Mouse (Mus musculus) limb, embryonic 14.5 days (tissue): ENCODE measurements around the gene Lsm11. TPM values are rescaled to one million over a fixed set of nuclear protein-coding genes. Genes with fewer than 3 reads are reported as not detected.

Source experiments
- ATAC-seq: fragments of 200-750 bp; cut with Nextera tagmentation; 2 replicates; pipeline ENCODE4 v1.8.0; 2017; ENCODE audit warnings: low read depth, moderate number of reproducible peaks, moderate TSS enrichment; ENCODE audit not compliant: low FRiP score
- DNase-seq: peaks from one replicate; pipeline ENCODE4 v3.0.0-alpha.2; 2015; ENCODE audit warnings: low spot score
- H3K27ac ChIP-seq: fragments of 300-500 bp; sonication (generic); replicated peaks from 2 replicates; pipeline ENCODE4 v1.5.1; 2014; ENCODE audit warnings: low read depth, mild to moderate bottlenecking, low read length, moderate library complexity, mixed read lengths
- H3K27me3 ChIP-seq: fragments of 300-500 bp; sonication (generic); 2 replicates; pipeline ENCODE4 v1.6.1; 2014; ENCODE audit warnings: low read length, mixed read lengths; ENCODE audit not compliant: control insufficient read depth, insufficient read depth
- H3K36me3 ChIP-seq: fragments of 300-500 bp; sonication (generic); 2 replicates; pipeline ENCODE4 v1.6.1; 2014; ENCODE audit warnings: mild to moderate bottlenecking, low read length, moderate library complexity, mixed read lengths; ENCODE audit not compliant: control insufficient read depth, insufficient read depth
- H3K4me1 ChIP-seq: fragments of 300-500 bp; sonication (generic); 2 replicates; pipeline ENCODE4 v1.6.1; 2014; ENCODE audit warnings: antibody characterized with exemption, low read length, mixed read lengths; ENCODE audit not compliant: control insufficient read depth, insufficient read depth
- H3K4me2 ChIP-seq: fragments of 300-500 bp; sonication (generic); replicated peaks from 2 replicates; pipeline ENCODE4 v1.6.1; 2014; ENCODE audit warnings: low read depth, mild to moderate bottlenecking, low read length, moderate library complexity; ENCODE audit not compliant: severe bottlenecking
- H3K4me3 ChIP-seq: fragments of 300-500 bp; sonication (generic); replicated peaks from 2 replicates; pipeline ENCODE4 v1.5.1; 2014; ENCODE audit warnings: low read length
- H3K9ac ChIP-seq: fragments of 300-500 bp; sonication (generic); 2 replicates; pipeline ENCODE4 v1.6.1; 2014; ENCODE audit warnings: mild to moderate bottlenecking, low read depth, low read length, moderate library complexity; ENCODE audit not compliant: severe bottlenecking
- H3K9me3 ChIP-seq: fragments of 300-500 bp; sonication (generic); 2 replicates; pipeline ENCODE4 v1.6.1; 2016; ENCODE audit warnings: low read length; ENCODE audit not compliant: control insufficient read depth
- POLR2A ChIP-seq: fragments of 200-500 bp; IDR thresholded peaks from 2 replicates; pipeline ENCODE4 v1.8.0; 2012; ENCODE audit warnings: inconsistent platforms, mild to moderate bottlenecking, moderate library complexity, borderline replicate concordance; ENCODE audit not compliant: insufficient read depth, insufficient read length; ENCODE audit errors: extremely low read depth
- WGBS: fragments of 180-500 bp; shearing (Covaris S2); extraction: QIAGEN DNeasy Blood & Tissue Kit; methylation state at CpG from one replicate; pipeline ENCODE4 v1.1.7; 2014; 5-methylcytosine and 5-hydroxymethylcytosine counted together
- polyA plus RNA-seq, 2 experiments: library from polyadenylated mRNA; depleted of rRNA in 1 of 2; stranded (reverse) in 1 of 2; unstranded in 1 of 2; fragments of >200 nt; fragmentation: Nextera tagmentation in 1 of 2; extraction: Ambion mirVana in 1 of 2; gene quantifications; 2 replicates each; pipeline versions ENCODE4 v1.2.1 to v1.2.3; 2012 to 2014

Gene Lsm11
- polyA plus RNA-seq, 2 experiments = 7.2 to 8.2 TPM

DNA sequence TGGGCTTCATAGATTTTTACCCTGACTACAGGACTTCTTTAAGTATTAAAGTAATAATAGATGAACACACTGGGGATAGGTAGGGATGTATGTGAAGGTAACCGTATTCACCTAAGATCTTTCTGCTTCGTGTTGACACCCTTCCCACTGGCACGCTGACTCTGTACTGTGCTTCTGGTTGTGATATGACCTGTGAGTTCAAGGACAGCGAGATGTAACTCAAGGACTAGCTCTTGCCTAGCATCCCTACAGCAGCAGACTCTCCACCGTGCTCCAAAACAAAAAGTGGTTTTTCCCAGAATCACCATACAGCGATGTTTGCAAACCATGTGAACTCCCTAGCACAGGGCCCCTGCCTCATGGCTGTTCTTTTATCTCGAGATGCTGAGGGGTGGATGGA, 36.7 kb downstream of the Lsm11 start:
- H3K9ac ChIP-seq = no peak overlapping the region
- H3K4me2 ChIP-seq = no peak overlapping the region
- ATAC-seq (no peak), DNase-seq (no peak)
- WGBS = 94% methylated on average over 7 of the region's 7 CpGs
- TF ChIP-seq POLR2A = no peak
- no peak overlapping the region for H3K27ac ChIP-seq
- H3K4me1 ChIP-seq = no peaks in the 10 kb centered on the region
- peaks cover 71% of the 10 kb centered on the region for H3K36me3 ChIP-seq
- no peaks in the 10 kb centered on the region for H3K27me3 ChIP-seq
- H3K9me3 ChIP-seq = no peaks in the 10 kb centered on the region
- H3K4me3 ChIP-seq = no peak overlapping the region

DNA sequence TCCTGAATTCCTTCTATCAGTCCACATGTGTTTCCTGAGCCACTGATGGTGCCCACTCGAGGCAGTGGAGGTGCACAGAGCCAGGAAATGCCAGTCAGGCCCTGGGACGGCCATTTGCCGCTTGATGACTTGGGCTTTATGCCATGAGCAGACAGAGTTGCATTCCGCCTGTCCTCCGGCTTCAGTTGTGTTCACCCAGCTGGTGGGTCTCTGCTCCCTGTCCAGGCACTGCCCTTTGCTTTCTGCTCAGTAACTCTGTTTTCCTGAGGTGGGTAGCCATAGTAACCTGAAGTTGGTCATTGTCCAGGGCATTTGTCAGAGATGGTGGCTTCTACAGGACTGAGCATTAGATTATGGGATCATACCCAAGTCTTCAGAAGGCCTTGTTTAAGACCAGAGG, 37.4 kb downstream of the Lsm11 start:
- no peaks in the 10 kb centered on the region for H3K9me3 ChIP-seq
- ATAC-seq = no peak
- H3K9ac ChIP-seq = no peak overlapping the region
- no peaks in the 10 kb centered on the region for H3K4me1 ChIP-seq
- H3K4me2 ChIP-seq = no peak overlapping the region
- H3K4me3 ChIP-seq = no peak overlapping the region
- no peaks in the 10 kb centered on the region for H3K27me3 ChIP-seq
- H3K27ac ChIP-seq = no peak overlapping the region
- peaks cover 78% of the 10 kb centered on the region for H3K36me3 ChIP-seq
- no peak for TF ChIP-seq POLR2A
- 81% methylated on average over 5 of the region's 5 CpGs for WGBS
- no peak for DNase-seq

DNA sequence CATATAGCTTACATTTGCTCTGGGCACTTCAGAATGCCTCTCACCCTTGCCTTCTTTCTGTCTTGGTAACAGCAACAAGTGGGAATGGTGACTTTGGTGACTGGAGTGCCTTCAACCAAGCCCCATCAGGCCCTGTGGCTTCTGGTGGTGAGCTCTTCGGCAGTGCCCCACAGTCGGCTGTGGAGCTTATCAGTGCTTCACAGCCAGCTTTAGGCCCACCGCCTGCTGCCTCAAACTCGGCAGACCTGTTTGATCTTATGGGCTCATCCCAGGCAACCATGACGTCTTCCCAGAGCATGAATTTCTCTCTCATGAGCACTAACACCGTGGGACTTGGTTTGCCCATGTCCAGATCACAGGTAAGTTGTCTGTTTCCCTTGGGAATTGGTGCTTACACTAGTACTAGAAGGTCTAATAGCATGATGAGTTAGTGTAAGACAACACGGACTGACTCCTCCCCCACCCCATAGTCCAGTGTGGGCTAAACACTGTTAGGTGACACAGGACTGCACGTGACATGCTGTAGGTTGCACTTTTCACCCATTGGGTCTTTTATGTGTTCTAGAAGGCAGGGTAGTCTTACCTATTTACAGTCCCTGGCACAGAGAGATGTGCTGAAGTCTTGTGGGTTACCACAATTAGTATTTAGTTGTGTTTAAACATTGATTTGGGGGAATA, 38.5 kb downstream of the Lsm11 start:
- Histone ChIP-seq H3K4me2 (no peak overlapping the region), H3K4me1 (no peaks in the 10 kb centered on the region), H3K9me3 (no peaks in the 10 kb centered on the region), H3K27ac (no peak overlapping the region), H3K4me3 (no peak overlapping the region), H3K9ac (no peak overlapping the region), H3K36me3 (peaks cover 75% of the 10 kb centered on the region), H3K27me3 (no peaks in the 10 kb centered on the region)
- no peak for TF ChIP-seq POLR2A
- no peak for ATAC-seq
- WGBS = 88% methylated on average over 8 of the region's 8 CpGs
- no peak for DNase-seq

DNA sequence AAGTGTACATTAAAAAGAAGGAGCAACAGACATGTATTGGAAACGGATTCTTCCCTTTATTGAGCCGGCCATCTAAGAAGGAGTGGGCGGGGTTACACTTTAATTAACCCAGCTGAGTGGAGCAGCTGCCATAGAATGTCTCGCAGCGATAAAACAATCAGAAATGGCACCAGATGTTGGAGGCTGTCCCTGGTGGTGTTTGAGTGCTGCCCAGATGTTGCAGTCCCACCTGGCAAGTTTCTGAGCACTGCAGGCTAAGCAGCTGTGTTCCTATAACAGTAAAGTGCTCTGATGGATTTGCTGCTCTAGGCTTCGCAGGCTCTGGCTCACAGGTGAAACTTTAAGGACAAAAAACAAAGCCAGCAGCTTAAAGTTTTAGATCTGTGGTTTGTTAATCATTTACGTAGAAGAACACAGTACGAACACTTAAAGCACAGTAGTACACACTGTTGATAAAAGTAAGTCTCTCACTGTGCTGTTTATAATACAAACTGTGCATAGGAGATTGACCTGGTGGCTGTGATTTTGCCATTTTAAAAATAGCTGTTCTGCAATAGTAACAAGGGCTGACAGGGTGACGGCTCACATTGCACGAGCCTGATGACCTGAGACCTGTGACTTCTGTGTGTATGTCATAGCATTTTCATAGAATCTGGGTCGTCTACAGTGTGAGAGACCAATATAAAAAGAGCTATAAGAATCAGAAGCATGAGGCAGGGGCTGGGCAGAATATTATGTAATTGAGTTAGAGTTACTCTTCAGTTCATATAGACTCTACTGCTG, 44.3 kb downstream of the Lsm11 start:
- TF ChIP-seq POLR2A = no peak
- Histone ChIP-seq H3K27me3 (no peaks in the 10 kb centered on the region), H3K9ac (no peak overlapping the region), H3K4me1 (peaks cover 7% of the 10 kb centered on the region; the same call in 1 of the 2 replicates), H3K4me3 (no peak overlapping the region), H3K36me3 (peaks cover 53% of the 10 kb centered on the region), H3K9me3 (no peaks in the 10 kb centered on the region), H3K27ac (0 out of 2 replicates have a peak overlapping the region, but pooled peaks have one; percentile 8), H3K4me2 (no peak overlapping the region)
- 39% methylated on average over 11 of the region's 11 CpGs for WGBS
- peak; percentile 51 for DNase-seq
- ATAC-seq = peak; percentile 44; the same call in 1 of the 2 replicates

DNA sequence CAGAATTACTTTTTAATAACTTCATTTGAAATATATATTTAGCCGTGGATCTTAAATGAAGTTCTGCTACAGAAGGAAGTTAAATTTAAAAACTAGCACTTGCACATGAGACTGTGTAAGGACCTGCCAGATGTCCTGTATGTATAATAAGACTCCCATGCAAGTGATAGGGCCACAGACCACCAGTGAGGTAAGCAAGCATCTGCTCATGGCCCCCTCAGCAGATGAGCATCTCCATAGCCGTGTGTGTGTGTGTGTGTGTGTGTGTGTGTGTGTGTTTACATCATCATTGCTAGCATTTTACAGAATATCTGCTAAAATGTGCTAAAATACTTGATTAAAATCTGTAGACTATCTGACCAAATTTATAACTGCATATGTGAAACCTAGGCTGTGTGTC, 47.3 kb downstream of the Lsm11 start:
- Histone ChIP-seq H3K4me2 (no peak overlapping the region), H3K4me3 (no peak overlapping the region), H3K36me3 (peaks cover 66% of the 10 kb centered on the region), H3K9me3 (no peaks in the 10 kb centered on the region), H3K27me3 (no peaks in the 10 kb centered on the region), H3K4me1 (peaks cover 7% of the 10 kb centered on the region; the same call in 1 of the 2 replicates), H3K27ac (no peak overlapping the region), H3K9ac (no peak overlapping the region)
- ATAC-seq (no peak), DNase-seq (no peak)
- 87% methylated on average over 2 of the region's 2 CpGs for WGBS
- TF ChIP-seq POLR2A = no peak
